Mouse (Mus musculus) ES-Bruce4 (cell line): ENCODE data around the gene Defb25. TPM values are rescaled to one million over a fixed set of nuclear protein-coding genes. Genes with fewer than 3 reads are reported as not detected.
"Not testable (repeated sequence)": the region's sequence is repeated elsewhere in the genome, so short reads cannot be mapped to it uniquely, and the experiment has no call there.

ENCODE experiments used
- H3K27ac ChIP-seq: 2 replicates; pipeline ENCODE4 v1.5.1; 2012; ENCODE audit warnings: low read length, inconsistent platforms; ENCODE audit not compliant: insufficient read depth
- H3K27me3 ChIP-seq: 2 replicates; pipeline ENCODE4 v1.6.1; 2012; ENCODE audit warnings: mild to moderate bottlenecking, low read length, inconsistent platforms; ENCODE audit not compliant: control insufficient read depth, poor library complexity, insufficient read depth, severe bottlenecking
- H3K36me3 ChIP-seq: 2 replicates; pipeline ENCODE4 v1.6.1; 2012; ENCODE audit warnings: inconsistent platforms, mild to moderate bottlenecking, low read length, moderate library complexity; ENCODE audit not compliant: control insufficient read depth, poor library complexity, insufficient read depth, severe bottlenecking
- H3K4me1 ChIP-seq: one replicate; pipeline ENCODE4 v1.8.1; 2011; ENCODE audit warnings: low read length; ENCODE audit not compliant: control insufficient read depth, insufficient read depth
- H3K4me3 ChIP-seq: 2 replicates; pipeline ENCODE4 v1.5.1; 2011; ENCODE audit warnings: low read depth, mild to moderate bottlenecking, low read length
- H3K9ac ChIP-seq: 2 replicates; pipeline ENCODE4 v1.6.1; 2012; ENCODE audit warnings: low read depth, mild to moderate bottlenecking, inconsistent platforms; ENCODE audit not compliant: poor library complexity, severe bottlenecking
- H3K9me3 ChIP-seq: replicated peaks from 2 replicates; pipeline ENCODE4 v1.6.1; 2012; ENCODE audit warnings: mild to moderate bottlenecking, low read length, inconsistent platforms; ENCODE audit not compliant: control insufficient read depth, poor library complexity, insufficient read depth, severe bottlenecking
- CTCF ChIP-seq: IDR thresholded peaks from one replicate; pipeline ENCODE4 v1.8.1; 2011; ENCODE audit warnings: low read depth, low read length
- EP300 ChIP-seq: IDR thresholded peaks from 2 replicates; pipeline ENCODE4 v1.6.1; 2011; ENCODE audit warnings: low read depth, low read length; ENCODE audit not compliant: insufficient read depth
- POLR2A ChIP-seq: IDR thresholded peaks from one replicate; pipeline ENCODE4 v1.8.1; 2011; ENCODE audit warnings: low read length; ENCODE audit not compliant: insufficient read depth
- polyA plus RNA-seq: library from polyadenylated mRNA; stranded (reverse); fragments of >200 nt; gene quantifications from 2 replicates; pipeline ENCODE4 v1.2.4, GENCODE M21; 2011; ENCODE audit warnings: low read depth; ENCODE audit not compliant: missing spikeins, insufficient read depth, insufficient read length

Defb25 gene
- not detected in 2 replicates for polyA plus RNA-seq

DNA sequence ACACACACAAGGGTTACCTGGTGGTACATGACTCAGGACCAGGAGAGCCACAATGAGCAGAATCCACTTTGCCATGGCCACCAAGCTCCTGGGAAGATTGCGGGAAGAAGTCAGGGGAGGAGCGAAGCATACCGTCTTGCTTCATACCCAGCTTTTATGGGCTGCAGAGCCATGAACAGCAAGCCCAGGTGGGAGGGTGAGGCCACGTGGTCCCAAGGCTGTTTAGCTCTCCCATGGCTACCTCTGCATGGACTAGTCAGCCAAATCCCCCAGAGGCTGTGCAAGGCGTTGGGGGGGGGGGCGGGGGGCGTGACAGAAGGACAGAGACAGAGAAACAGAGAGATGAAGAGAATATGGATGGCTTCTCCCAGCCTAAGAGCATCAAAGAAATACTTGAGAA lies at the start of gene Defb25:
TSS of gene Defb25 (minus strand) at position 101 of the 400 bp plus-strand sequence.
- no peak for TF ChIP-seq EP300
- TF ChIP-seq POLR2A, result no peak
- TF ChIP-seq CTCF, result no peak
- H3K9ac ChIP-seq, result no peak within 1 kb of the TSS
- no peak within 1 kb of the TSS for H3K4me3 ChIP-seq
- no peaks in the 10 kb centered on the region for H3K4me1 ChIP-seq
- H3K9me3 ChIP-seq, result no peaks in the 10 kb centered on the region
- no peak within 1 kb of the TSS for H3K27ac ChIP-seq
- H3K36me3 ChIP-seq, result no peaks in the 10 kb centered on the region
- no peaks in the 10 kb centered on the region for H3K27me3 ChIP-seq

DNA sequence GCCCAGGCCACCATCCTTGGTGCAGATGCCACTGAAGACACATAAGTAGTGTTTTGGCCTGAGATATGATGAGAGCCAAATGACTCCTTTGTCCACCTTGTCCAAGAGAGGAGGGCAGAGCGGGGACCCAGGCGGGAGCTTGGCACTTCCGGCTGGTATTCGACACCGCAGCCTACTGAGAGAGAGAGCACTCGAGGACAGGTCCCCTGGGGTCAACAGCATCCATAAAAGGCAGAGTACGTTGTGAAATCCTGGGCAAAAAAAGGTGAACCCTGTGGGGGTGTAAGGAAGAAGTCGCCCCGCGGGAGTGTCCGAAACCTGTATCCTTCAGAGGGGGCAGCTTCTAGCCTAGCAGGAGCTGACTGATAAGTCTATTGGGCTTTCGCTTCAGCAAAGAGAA lies 49.3 kb upstream of the Defb25 start:
- TF ChIP-seq CTCF, result no peak
- TF ChIP-seq EP300, result no peak
- Histone ChIP-seq H3K36me3 (peaks cover 1% of the 10 kb centered on the region), H3K27me3 (no peaks in the 10 kb centered on the region), H3K4me1 (peaks cover 2% of the 10 kb centered on the region), H3K9ac (no peak overlapping the region), H3K27ac (no peak overlapping the region), H3K4me3 (no peak overlapping the region), H3K9me3 (no peaks in the 10 kb centered on the region)

DNA sequence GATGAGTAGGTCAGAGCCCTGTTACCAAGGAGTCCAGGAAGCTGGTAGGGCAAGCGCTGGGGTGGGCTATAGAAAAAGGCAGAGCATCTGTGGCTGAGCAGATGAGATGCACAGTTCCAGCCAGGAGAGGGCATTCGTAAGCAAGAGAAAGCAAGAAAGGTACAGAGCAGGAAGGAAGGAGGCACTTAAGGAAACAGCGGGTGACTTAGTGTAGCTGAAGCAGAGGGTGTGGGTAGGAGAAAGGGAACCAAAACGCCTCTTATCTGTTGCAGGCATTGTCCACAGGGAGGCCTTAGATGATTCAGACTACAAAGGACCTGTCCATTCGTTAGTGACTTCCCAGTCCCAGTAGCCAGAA lies 48.8 kb upstream of the Defb25 start:
- Histone ChIP-seq H3K4me1 (peaks cover 2% of the 10 kb centered on the region), H3K9me3 (no peaks in the 10 kb centered on the region), H3K9ac (no peak overlapping the region), H3K27me3 (no peaks in the 10 kb centered on the region), H3K27ac (no peak overlapping the region), H3K36me3 (no peaks in the 10 kb centered on the region; the same call in none of the 2 replicates), H3K4me3 (no peak overlapping the region)
- no peak for TF ChIP-seq EP300
- peak; percentile 49 for TF ChIP-seq CTCF

DNA sequence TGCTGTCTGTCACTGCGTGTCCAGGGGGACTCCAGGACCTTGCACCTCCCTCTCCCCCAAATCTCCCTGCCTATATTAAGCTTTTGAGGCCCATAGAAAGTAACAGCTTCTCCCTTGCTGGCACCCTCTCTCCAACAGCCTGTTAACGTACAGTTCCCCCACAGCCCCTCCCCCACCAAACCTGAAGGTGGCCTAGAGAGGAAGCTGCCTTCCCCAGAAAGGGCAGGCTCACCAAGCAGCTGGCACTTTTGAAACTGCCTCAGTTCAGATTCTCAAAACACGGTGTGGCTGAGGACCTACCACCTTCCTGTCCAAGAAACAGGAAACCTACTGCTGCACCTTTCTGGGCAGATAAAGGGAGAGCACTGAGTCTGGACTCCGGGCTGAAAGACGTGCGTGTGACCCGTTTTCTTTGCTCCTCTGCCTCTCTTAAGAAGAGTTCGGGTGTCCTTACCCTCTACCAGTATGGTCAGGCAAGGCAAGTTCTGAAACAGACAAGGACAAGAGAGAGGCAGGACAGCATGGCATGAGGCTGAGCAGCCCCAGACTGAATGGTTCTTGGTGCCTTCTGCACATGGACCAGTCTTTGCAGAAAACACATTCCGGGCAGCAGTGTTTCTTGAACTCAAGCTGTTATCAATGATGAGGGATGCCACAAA lies 48.3 kb upstream of the Defb25 start:
- Histone ChIP-seq H3K4me1 (peaks cover 2% of the 10 kb centered on the region), H3K36me3 (no peaks in the 10 kb centered on the region; the same call in none of the 2 replicates), H3K9me3 (no peaks in the 10 kb centered on the region), H3K9ac (no peak overlapping the region), H3K27ac (no peak overlapping the region), H3K4me3 (no peak overlapping the region), H3K27me3 (no peaks in the 10 kb centered on the region)
- TF ChIP-seq EP300 (no peak), CTCF (no peak), POLR2A (no peak)

DNA sequence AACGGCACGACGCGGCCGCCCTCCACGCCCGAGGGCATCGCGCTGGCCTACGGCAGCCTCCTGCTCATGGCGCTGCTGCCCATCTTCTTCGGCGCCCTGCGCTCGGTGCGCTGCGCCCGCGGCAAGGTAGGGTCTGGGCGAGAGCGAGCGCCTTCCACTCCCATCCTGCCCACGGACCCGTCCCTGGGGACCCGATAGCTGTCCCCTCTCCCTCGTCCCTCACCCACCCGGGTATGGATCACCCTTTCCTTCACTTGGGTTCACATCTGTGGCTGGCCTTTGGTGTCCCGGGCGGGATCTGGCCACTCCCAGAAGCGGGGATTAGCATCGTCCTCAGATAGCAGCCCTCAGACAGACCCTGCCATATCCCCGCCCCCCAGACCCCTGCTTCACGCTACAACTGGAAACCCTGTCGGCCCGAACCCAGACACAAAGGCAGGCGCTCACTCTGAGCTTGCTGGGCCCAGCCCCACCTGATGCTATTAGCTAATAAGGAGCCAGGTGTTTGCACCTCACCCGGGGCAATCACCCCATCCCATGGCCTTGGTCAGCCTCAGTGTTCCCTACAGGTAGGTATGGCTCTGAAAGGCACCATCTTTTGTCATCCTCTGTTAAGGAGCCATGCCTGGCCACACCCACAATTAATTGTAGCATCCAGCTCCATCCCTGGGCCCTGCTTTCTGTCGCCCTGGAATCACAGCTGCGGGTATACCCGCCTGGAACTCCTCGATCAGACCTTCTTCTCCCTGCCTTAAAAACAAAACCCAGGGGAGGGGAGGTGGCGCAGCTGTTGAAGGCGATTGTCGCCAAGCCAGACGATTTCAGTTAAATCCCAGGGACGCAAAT lies 47.0 kb upstream of the Defb25 start:
- TF ChIP-seq EP300, result no peak
- no peak for TF ChIP-seq POLR2A
- TF ChIP-seq CTCF, result no peak

DNA sequence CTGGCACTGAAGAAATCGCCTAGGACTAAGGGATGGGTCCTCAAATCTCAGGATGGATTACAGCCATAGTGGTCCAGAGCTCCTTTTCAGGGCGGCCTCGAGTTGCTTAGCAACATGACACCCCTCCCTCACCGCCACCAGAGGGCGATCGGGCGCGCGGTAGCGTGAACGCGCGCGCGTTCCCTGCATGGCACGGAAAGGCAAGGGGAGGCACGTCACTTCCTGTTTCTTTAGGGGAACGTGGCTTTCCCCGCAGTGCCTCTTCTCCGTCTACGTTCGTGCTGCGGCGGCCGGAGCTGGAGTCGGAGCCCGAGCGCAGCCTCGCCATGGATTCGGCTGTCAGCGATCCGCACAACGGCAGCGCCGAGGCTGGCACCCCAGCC lies 46.4 kb upstream of the Defb25 start, which contains the start of gene H13:
TSS of gene H13 (plus strand) at position 206 of the 383 bp plus-strand sequence.
- no peaks in the 10 kb centered on the region; the same call in 1 of the 2 replicates for H3K36me3 ChIP-seq
- peaks cover 2% of the 10 kb centered on the region for H3K4me1 ChIP-seq
- no peaks in the 10 kb centered on the region for H3K9me3 ChIP-seq
- H3K27me3 ChIP-seq, result no peaks in the 10 kb centered on the region
- TF ChIP-seq CTCF, result peak; percentile 96
- peak; percentile 89 for TF ChIP-seq POLR2A
- TF ChIP-seq EP300, result no peak; the same call in 1 of the 2 replicates
- H3K4me3 ChIP-seq, result peak within 1 kb of the TSS; percentile 84
- H3K9ac ChIP-seq, result peak within 1 kb of the TSS; percentile 79
- no peak within 1 kb of the TSS for H3K27ac ChIP-seq

More for the DNA sequence above, 47.0 kb upstream of the Defb25 start:
- H3K4me1 ChIP-seq, result peaks cover 2% of the 10 kb centered on the region
- peak overlapping the region; percentile 79 for H3K9ac ChIP-seq
- H3K27ac ChIP-seq, result no peak overlapping the region
- H3K36me3 ChIP-seq, result no peaks in the 10 kb centered on the region; the same call in none of the 2 replicates
- H3K27me3 ChIP-seq, result no peaks in the 10 kb centered on the region
- H3K9me3 ChIP-seq, result no peaks in the 10 kb centered on the region
- peak overlapping the region; percentile 84 for H3K4me3 ChIP-seq

DNA sequence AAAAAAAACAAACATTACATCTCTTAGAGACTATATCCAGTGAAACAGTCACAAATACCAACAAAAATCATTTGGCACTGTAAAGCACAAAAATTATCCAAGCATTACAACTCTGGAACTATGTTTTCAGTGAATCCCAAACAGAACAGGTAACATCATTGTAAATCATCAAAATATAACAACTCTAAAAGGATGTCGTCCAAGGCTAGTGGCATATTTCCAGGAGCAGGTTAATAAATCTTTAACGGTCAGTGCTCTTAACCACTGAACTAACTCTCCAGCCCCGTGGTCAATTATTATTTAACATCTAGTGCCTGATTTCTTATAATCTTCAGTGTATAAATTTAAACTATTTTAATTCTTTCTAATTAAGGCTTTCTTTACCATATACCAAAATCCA lies 43.3 kb upstream of the Defb25 start:
- not testable (repeated sequence) for H3K4me3 ChIP-seq, H3K9ac ChIP-seq, H3K4me1 ChIP-seq, H3K9me3 ChIP-seq, H3K27ac ChIP-seq, H3K27me3 ChIP-seq, H3K36me3 ChIP-seq
